Mouse (Mus musculus): ENCODE results near the gene Tmsb15b2.
"Not testable (repeated sequence)": the region's sequence is repeated elsewhere in the genome, so short reads cannot be mapped to it uniquely, and the experiment has no call there.

Tmsb15b2 gene

DNA sequence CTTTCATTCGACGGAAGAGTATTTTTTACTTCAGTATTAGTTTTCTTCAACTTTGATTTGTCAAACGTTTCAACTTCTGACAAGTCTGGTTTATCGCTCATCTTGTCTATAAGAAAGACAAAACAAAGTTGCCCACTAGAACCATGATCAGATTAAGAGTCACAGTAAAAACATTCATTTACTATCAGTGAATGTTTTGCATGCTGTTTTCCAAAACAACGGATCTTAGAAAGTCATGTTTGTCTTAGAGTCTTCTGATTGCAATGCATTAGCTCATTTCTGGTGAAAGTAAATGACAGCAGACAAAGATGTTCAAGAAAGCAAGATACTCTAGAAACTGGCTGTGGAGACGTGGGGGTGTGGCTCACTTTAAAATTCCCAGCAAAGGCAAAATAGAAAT, at the start of gene Tmsb15b2:
Gene Tmsb15b2 (minus strand): TSS at position 101 of the 400 bp plus-strand sequence.
- not testable (repeated sequence) for DNase-seq (ENCODE audit: extremely low spot score, low spot score)

DNA sequence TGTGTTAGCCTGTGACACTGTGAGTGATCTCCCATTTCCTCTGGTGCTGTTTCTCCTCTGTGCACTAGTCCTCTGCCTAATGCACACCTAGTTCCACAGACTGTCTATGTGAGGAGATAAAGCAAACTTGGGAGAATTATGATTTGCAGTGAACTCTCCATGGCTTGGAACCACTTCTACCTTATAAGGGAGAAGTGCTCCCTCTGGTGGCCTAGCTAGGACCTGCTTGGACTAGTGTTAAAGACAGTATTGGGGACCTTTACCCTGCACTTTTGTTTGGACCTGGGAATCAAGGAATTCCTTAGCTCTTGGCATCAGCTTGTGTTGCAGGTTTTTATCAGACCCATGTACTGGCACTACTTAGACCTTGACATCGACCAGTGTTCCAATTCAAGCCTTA, 44.0 kb upstream of the Tmsb15b2 start:
- DNase-seq (ENCODE audit: extremely low spot score, low spot score): peak; percentile 47

DNA sequence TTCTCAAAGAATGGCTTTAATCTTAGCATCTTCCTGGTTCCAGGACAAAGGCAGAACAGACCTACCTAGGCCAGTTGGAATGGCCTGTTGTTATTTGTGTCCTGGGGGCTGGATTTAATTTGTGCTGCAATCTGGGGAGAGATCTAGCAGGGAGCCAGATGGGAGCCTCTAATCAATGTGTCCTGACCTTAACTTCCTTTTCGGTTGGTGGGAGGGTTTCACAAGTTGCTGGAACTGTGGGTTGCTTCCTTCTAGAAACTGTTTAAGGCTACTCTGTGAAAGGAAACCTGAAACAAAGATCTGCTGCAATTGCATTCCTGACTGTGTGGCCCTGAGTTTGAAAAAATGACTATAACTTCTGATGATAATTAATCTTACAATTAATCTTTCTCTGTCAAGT, 42.4 kb upstream of the Tmsb15b2 start:
- DNase-seq (ENCODE audit: extremely low spot score, low spot score): no peak

GRCm38 (mm10) chrX:137015099-137015709, 39.9 kb upstream of the Tmsb15b2 start:
- peak; percentile 19 for DNase-seq (ENCODE audit: extremely low spot score, low spot score)

DNA sequence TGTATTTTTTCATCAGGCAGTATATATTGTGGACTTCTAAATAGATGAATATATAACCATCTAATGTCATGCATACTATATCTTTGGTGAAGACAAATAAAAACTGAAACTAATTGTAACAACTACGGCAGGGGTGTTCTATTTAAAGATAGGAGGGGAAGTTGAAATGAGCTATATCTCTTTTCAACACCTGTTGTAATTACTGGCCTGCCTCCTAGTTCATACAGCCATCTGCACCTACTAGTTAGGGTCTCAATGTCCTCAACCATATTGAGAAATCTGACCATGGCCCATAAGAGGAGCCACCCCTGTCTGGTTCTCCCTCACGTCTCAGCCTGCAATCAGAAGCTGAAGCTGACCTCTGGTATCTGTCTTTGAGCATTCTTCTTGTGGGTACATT, 21.0 kb upstream of the Tmsb15b2 start:
- DNase-seq (ENCODE audit: extremely low spot score, low spot score): no peak

DNA sequence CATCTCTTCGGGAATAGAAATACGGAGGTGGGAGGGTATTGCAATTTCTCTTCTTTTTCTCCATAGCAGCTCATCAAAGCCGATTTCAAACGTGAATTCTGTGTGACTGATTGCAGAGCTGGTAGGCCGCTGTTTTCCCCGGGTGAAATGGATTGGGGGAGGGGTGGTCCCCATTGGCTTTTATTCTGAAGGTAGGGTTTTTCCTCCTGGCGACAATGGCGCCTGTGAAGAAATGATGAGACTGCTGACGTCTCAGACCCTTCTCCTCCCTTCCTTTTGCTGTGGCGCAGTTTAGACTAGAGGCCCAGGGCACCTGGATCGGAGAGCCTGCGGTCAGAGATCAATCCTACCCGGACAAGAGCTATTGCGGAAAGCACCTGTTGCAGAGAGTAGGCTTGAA, 18.3 kb upstream of the Tmsb15b2 start:
- DNase-seq (ENCODE audit: extremely low spot score, low spot score): peak; percentile 20

- DNase-seq (ENCODE audit: extremely low spot score, low spot score): peak; percentile 65
Measured at GRCm38 (mm10) chrX:136992978-136993547, 17.8 kb upstream of the Tmsb15b2 start, which contains the start of gene Zcchc18. Gene Zcchc18 (plus strand): TSS chrX:136993155.

GRCm38 (mm10) chrX:136992191-136992965, 17.1 kb upstream of the Tmsb15b2 start:
- no peak for DNase-seq (ENCODE audit: extremely low spot score, low spot score)

DNA sequence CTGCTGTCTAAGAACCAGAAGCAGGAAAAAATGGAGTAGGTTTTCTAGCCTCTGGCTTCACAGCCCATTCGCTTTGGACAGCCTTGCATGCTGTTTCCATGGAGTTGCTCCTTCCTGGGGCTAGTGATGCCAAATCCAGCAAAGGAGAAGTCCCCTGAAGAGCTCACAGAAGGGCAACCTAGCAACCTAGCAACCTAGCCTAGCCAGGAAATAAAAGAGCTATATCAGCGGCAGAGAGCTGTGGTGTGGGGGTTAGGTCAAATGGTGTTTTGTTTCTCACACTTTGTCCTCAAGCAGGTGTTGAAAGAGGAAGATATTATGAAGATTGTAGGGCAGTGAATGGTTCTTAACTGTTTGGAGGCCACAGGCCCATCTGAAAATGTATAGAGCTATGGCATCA, 16.0 kb upstream of the Tmsb15b2 start:
- no peak for DNase-seq (ENCODE audit: extremely low spot score, low spot score)

GRCm38 (mm10) chrX:136986039-136986438, 10.7 kb upstream of the Tmsb15b2 start:
- no peak for DNase-seq (ENCODE audit: extremely low spot score, low spot score)

DNA sequence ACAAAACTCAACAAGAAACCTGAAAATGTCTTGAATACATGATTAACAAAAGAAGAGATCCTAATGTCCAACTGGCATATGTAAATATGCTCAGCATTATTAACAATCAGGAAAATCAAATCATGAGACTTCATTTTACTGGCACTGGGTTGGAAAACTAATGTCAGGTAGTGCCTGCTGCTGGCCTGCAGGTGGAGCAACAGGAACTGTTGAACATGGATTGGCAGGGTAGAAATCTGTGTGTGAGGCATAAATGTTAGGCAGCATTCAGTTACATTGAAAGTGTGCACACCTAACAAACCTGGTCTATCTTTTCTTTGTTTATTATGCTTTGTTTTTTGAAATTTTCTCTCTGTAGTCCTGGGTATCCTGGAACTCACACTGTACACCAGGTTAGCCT, 3.3 kb upstream of the Tmsb15b2 start:
- DNase-seq (ENCODE audit: extremely low spot score, low spot score): no peak

- DNase-seq (ENCODE audit: extremely low spot score, low spot score): peak; percentile 36
Measured at GRCm38 (mm10) chrX:136976424-136977084, 1.3 kb upstream of the Tmsb15b2 start, which contains the start of the genes Tmsb15l and Tmsb15b1. Gene Tmsb15l (minus strand): TSS chrX:136976869. Gene Tmsb15b1 (minus strand): TSS chrX:136976874.

DNA sequence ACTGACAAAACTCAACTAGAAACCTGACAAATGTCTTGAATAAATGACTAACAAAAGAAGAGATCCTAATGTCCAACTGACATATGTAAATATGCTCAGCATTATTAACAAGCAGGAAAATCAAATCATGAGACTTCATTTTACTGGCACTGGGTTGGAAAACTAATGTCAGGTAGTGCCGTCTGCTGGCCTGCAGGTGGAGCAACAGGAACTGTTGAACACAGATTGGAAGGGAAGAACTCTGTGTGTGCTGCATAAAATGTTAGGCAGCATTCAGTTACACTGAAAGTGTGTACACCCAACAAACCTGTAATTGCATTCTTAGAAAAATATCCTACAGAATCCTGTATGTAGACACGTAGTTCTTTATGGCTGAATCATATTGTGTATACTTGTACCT, 15.6 kb downstream of the Tmsb15b2 start:
- no peak for DNase-seq (ENCODE audit: extremely low spot score, low spot score)

- not testable (repeated sequence) for DNase-seq (ENCODE audit: extremely low spot score, low spot score)
Measured at GRCm38 (mm10) chrX:136958300-136958699, 17.0 kb downstream of the Tmsb15b2 start.

DNA sequence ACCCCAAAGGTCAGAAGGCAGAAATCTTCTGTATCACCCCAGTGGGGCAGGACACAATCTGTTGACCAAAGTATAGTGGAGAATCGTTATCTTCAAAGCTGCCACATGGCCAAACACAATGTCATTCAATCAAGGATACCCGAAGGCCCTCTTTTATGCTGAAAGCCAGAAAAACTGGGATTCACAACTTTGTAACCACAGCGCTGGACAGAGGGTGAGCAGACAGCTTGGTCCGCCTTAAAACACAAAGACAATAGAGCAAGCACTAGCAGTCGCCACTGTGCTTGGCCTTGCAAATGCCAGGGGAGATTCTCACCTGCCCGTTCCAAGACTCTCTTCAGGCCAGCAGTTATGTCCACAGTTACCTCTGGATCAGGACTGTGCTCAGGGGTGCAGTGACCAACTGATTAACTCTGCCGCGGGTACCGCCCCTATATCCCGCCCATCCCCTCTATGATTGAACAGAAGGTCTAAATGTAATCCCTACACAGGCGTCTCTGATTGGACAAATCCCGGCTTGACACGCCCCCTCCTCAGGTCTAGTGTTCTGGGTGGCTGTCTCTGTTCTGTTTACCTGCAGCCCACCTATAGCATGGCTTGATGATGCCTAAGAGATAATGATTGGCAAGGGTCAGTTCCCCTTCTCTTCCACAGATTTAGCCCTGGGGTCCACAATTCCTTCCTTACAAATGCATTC, 17.6 kb downstream of the Tmsb15b2 start:
- DNase-seq (ENCODE audit: extremely low spot score, low spot score): peak; percentile 19

DNA sequence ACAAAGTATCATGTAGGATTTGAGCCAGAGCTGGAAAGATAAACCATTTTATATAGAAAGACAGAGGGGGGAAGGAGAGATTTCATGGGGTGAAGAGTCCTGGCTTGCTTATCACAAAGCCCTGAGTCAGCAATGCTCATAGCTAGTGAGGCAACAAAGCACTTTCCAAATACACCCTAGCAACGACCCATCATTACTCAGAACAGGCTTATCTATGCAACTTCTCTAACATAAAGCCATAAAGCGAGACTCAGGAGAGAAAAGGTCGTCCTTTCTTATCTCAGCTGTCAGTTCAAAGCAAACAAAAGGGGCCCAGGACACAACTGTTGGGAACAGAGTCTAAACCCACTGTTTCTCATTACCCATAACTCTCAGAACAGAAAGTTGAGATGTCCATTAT, 37.3 kb downstream of the Tmsb15b2 start:
- no peak for DNase-seq (ENCODE audit: extremely low spot score, low spot score)

DNA sequence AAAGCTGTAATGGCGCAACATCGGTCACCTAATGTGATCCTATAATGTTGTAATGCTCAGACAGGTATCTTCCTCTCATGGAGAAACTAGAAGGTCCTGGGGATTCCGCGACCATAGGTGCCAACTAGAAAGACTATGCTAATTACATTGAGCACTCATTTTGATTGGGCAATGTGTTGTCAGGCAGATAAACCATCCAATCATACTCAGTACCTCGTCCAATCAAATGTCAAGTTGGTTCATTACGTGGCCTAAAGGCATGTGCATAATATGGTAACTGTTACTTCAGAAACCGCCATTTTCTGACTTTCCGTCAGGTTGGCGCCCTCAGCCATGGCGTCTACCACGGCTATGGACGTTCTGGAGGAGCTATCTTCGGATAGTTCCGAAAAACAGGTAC, 48.3 kb downstream of the Tmsb15b2 start, which contains the start of gene H2bfm:
Gene H2bfm (plus strand): TSS at position 295 of the 400 bp plus-strand sequence.
- no peak for DNase-seq (ENCODE audit: extremely low spot score, low spot score)

- no peak for DNase-seq (ENCODE audit: extremely low spot score, low spot score)
Measured at GRCm38 (mm10) chrX:136925863-136926262, 49.4 kb downstream of the Tmsb15b2 start.
